Mouse (Mus musculus): ENCODE data around the gene Mx1. TPM values are rescaled to one million over a fixed set of nuclear protein-coding genes. Genes with fewer than 3 reads are reported as not detected.

Gene Mx1
- total and polyA plus RNA-seq, 2 experiments from 2014 or later, result 0.05 TPM

- H3K36me3 ChIP-seq (ENCODE audit: insufficient read depth, low read length), result no peaks in the 10 kb centered on the region
- H3K4me1 ChIP-seq (ENCODE audit: insufficient read depth, low read length), result no peaks in the 10 kb centered on the region
- no peak for TF ChIP-seq CTCF (IDR thresholded peaks at IDR 0.05)
- no peak overlapping the region for H3K4me2 ChIP-seq (ENCODE audit: low read depth, low read length, poor library complexity, severe bottlenecking)
- H3K4me3 ChIP-seq (ENCODE audit: low read depth, low read length), result no peak overlapping the region
- H3K27ac ChIP-seq (ENCODE audit: low read depth, low read length), result no peak overlapping the region
- ATAC-seq (ENCODE audit: low FRiP score) (no peak), DNase-seq (ENCODE audit: low spot score) (no peak)
- no peak overlapping the region for H3K9ac ChIP-seq (replicated peaks; ENCODE audit: low read length, poor library complexity, severe bottlenecking)
- no peaks in the 10 kb centered on the region for H3K27me3 ChIP-seq (ENCODE audit: insufficient read depth, low read length)
- H3K9me3 ChIP-seq (ENCODE audit: low read length), result no peaks in the 10 kb centered on the region
- 80% methylated on average over 3 of the region's 3 CpGs for WGBS
These were observed 34.7 kb downstream of the Mx1 start for GRCm38 (mm10) chr16:97428026-97428425.

- Histone ChIP-seq H3K9ac (replicated peaks; ENCODE audit: low read length, poor library complexity, severe bottlenecking) (no peak overlapping the region), H3K27ac (ENCODE audit: low read depth, low read length) (no peak overlapping the region), H3K4me3 (ENCODE audit: low read depth, low read length) (no peak overlapping the region), H3K27me3 (ENCODE audit: insufficient read depth, low read length) (no peaks in the 10 kb centered on the region), H3K4me1 (ENCODE audit: insufficient read depth, low read length) (no peaks in the 10 kb centered on the region), H3K4me2 (ENCODE audit: low read depth, low read length, poor library complexity, severe bottlenecking) (no peak overlapping the region), H3K9me3 (ENCODE audit: low read length) (no peaks in the 10 kb centered on the region), H3K36me3 (ENCODE audit: insufficient read depth, low read length) (no peaks in the 10 kb centered on the region)
- DNase-seq (ENCODE audit: low spot score) (no peak), ATAC-seq (ENCODE audit: low FRiP score) (no peak)
- TF ChIP-seq CTCF (IDR thresholded peaks at IDR 0.05), result no peak
- WGBS, result 74% methylated on average over 1 of the region's 1 CpGs
These were observed 39.1 kb downstream of the Mx1 start for GRCm38 (mm10) chr16:97423627-97424026.

GRCm38 (mm10) chr16:97421671-97422070 is 41.0 kb downstream of the Mx1 start:
- WGBS, result 79% methylated on average over 6 of the region's 6 CpGs
- H3K4me2 ChIP-seq (ENCODE audit: low read depth, low read length, poor library complexity, severe bottlenecking), result no peak overlapping the region
- no peaks in the 10 kb centered on the region for H3K9me3 ChIP-seq (ENCODE audit: low read length)
- no peak for ATAC-seq (ENCODE audit: low FRiP score)
- no peak overlapping the region for H3K9ac ChIP-seq (replicated peaks; ENCODE audit: low read length, poor library complexity, severe bottlenecking)
- no peaks in the 10 kb centered on the region for H3K4me1 ChIP-seq (ENCODE audit: insufficient read depth, low read length)
- no peaks in the 10 kb centered on the region for H3K36me3 ChIP-seq (ENCODE audit: insufficient read depth, low read length)
- H3K4me3 ChIP-seq (ENCODE audit: low read depth, low read length), result no peak overlapping the region
- no peak for TF ChIP-seq CTCF (IDR thresholded peaks at IDR 0.05)
- no peak overlapping the region for H3K27ac ChIP-seq (ENCODE audit: low read depth, low read length)
- H3K27me3 ChIP-seq (ENCODE audit: insufficient read depth, low read length), result no peaks in the 10 kb centered on the region
- DNase-seq (ENCODE audit: low spot score), result peak; percentile 8

DNA sequence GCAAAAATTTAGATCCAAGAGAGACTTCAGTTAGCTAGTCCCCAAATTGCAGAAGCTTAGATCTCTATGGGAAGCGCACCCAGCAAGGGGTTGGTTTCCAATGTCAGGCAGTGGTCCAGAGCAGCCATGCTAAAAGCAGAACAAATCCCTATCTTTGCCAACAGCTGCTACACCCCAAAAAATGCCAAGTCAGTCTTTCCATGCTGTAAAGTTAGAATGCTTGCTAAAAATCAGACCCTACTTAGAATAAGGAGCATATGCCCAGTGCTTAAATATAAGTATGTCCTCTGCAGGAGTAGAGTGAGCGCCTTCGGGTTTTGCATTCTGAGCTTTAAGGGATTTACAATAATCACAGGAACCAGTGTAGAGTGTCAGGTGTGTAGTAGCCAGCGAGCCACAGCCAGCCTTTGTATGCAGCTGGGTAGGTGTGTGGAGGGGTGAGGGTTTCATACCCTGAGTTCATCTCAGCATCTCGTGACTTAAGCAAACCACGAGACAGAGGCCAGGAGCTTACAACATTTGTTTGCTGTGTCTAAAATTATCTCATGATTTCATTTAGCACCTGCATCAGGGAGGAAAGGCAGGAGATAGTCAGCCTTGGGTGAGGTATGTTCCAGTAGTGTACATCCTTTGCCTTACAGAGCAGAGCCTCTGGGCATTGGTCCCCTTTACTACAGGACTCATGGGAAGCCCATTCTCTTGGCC is 43.8 kb downstream of the Mx1 start:
- Histone ChIP-seq H3K36me3 (ENCODE audit: insufficient read depth, low read length) (no peaks in the 10 kb centered on the region), H3K4me2 (ENCODE audit: low read depth, low read length, poor library complexity, severe bottlenecking) (no peak overlapping the region), H3K27ac (ENCODE audit: low read depth, low read length) (no peak overlapping the region), H3K9me3 (ENCODE audit: low read length) (no peaks in the 10 kb centered on the region), H3K27me3 (ENCODE audit: insufficient read depth, low read length) (no peaks in the 10 kb centered on the region), H3K9ac (replicated peaks; ENCODE audit: low read length, poor library complexity, severe bottlenecking) (no peak overlapping the region), H3K4me3 (ENCODE audit: low read depth, low read length) (no peak overlapping the region), H3K4me1 (ENCODE audit: insufficient read depth, low read length) (no peaks in the 10 kb centered on the region)
- no peak for ATAC-seq (ENCODE audit: low FRiP score)
- TF ChIP-seq CTCF (IDR thresholded peaks at IDR 0.05), result no peak
- WGBS, result 92% methylated on average over 6 of the region's 6 CpGs
- no peak for DNase-seq (ENCODE audit: low spot score)

GRCm38 (mm10) chr16:97417896-97418542 is 44.7 kb downstream of the Mx1 start:
- no peak overlapping the region for H3K4me3 ChIP-seq (ENCODE audit: low read depth, low read length)
- no peak overlapping the region for H3K9ac ChIP-seq (replicated peaks; ENCODE audit: low read length, poor library complexity, severe bottlenecking)
- H3K36me3 ChIP-seq (ENCODE audit: insufficient read depth, low read length), result no peaks in the 10 kb centered on the region
- no peaks in the 10 kb centered on the region for H3K4me1 ChIP-seq (ENCODE audit: insufficient read depth, low read length)
- no peak overlapping the region for H3K4me2 ChIP-seq (ENCODE audit: low read depth, low read length, poor library complexity, severe bottlenecking)
- DNase-seq (ENCODE audit: low spot score) (peak; percentile 74), ATAC-seq (ENCODE audit: low FRiP score) (peak; percentile 78)
- H3K27me3 ChIP-seq (ENCODE audit: insufficient read depth, low read length), result no peaks in the 10 kb centered on the region
- peak; percentile 75 for TF ChIP-seq CTCF (IDR thresholded peaks at IDR 0.05)
- 18% methylated on average over 4 of the region's 4 CpGs for WGBS
- H3K9me3 ChIP-seq (ENCODE audit: low read length), result no peaks in the 10 kb centered on the region
- no peak overlapping the region for H3K27ac ChIP-seq (ENCODE audit: low read depth, low read length)

DNA sequence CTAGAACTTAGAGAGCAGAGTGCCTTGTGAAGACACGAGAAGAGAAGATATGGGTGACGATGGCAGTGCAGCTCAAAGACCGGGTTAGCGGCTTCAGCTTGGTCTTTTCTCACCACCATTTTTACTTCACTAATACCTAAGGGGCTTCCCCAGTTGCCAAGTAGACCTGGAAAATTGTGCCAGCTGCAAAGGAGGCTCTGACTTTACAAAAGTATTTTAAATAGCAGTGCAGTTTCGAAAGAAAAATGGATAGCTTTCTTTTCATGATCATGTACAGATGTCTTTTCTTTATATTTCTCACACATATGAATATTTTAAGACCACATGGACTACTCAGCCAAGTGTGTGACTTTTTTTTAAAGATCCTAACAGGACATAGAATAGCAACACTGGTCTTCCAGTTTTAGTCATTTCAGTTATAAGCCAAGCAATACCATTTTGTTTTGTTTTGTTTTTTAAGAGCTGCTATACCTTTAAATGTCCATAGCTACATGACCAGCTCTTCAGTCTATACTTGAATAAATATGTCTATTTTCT is 57.2 kb downstream of the Mx1 start:
- WGBS, result 95% methylated on average over 5 of the region's 5 CpGs
- Histone ChIP-seq H3K9ac (replicated peaks; ENCODE audit: low read length, poor library complexity, severe bottlenecking) (no peak overlapping the region), H3K27ac (ENCODE audit: low read depth, low read length) (no peak overlapping the region), H3K4me3 (ENCODE audit: low read depth, low read length) (no peak overlapping the region), H3K4me2 (ENCODE audit: low read depth, low read length, poor library complexity, severe bottlenecking) (no peak overlapping the region), H3K4me1 (ENCODE audit: insufficient read depth, low read length) (no peaks in the 10 kb centered on the region), H3K9me3 (ENCODE audit: low read length) (no peaks in the 10 kb centered on the region), H3K27me3 (ENCODE audit: insufficient read depth, low read length) (no peaks in the 10 kb centered on the region), H3K36me3 (ENCODE audit: insufficient read depth, low read length) (no peaks in the 10 kb centered on the region)
- ATAC-seq (ENCODE audit: low FRiP score) (no peak), DNase-seq (ENCODE audit: low spot score) (no peak)
- TF ChIP-seq CTCF (IDR thresholded peaks at IDR 0.05), result no peak

All from midbrain, postnatal 0 days (tissue).